Mouse (Mus musculus): Measurements from ENCODE around the gene Slc24a3. TPM values are rescaled to one million over a fixed set of nuclear protein-coding genes. Genes with fewer than 3 reads are reported as not detected.

Gene Slc24a3
- total RNA-seq (2022) = 100 to 1,000 TPM; 151 to 176 (median 168) TPM

DNA sequence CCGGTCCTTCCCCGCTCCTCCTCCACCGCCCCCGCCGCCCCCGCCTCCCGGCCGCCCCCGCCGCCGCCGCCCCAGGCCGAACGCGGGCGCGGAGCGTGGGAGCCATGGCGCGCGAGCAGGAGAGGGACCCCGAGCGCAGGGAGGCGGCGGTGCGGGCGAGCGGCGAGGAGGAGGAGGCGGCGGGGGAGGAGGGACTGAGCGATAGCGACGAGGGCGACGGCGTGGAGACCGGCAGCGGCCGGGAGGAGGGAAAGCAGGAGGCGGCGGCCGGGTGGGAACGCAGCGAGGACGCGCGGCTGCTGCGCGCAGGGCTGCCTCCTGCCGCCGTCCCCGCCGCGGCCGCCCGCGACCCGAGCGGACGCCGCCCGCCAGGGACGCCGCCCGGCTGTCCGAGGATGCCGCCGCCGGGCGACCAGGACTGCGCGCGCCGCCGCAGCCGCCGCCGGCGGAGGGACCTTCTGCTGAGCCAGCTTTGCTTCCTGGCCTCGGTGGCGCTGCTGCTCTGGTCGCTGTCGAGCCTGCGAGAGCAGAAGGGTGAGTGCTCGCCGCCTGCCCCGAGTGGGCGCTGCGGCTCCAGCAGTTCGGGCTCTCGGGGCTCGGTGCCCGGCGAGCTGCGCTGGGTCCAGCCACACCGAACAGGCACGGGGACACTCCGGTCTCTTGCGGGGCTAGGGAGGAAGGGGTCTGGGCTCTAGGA lies at the start of gene Slc24a3:
Gene Slc24a3, plus strand, starts transcription at position 91 of the 697 bp plus-strand sequence.
- peak; percentile 77 to 84 for DNase-seq (ENCODE audit: low spot score in 2 of 2)

DNA sequence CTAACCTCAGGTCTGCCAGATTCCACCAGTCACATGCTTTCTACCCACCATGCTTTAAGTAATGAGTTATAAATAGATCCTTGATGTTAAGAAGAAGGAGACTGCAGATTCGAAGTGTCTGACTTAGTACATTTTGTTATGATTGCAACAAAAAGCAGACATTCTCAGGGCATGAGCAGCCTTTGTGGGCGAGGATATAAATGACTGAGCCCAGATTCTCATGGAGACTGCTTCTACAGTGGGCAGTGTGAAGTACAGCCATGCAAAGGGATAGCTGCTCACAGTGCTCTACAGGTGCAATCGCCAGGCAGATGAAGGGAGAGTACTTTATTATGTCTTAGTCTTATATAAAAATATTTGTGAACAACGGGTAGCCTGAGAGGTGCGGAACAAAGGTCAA lies 49.8 kb upstream of the Slc24a3 start:
- no peak for DNase-seq (ENCODE audit: low spot score in 2 of 2)

DNA sequence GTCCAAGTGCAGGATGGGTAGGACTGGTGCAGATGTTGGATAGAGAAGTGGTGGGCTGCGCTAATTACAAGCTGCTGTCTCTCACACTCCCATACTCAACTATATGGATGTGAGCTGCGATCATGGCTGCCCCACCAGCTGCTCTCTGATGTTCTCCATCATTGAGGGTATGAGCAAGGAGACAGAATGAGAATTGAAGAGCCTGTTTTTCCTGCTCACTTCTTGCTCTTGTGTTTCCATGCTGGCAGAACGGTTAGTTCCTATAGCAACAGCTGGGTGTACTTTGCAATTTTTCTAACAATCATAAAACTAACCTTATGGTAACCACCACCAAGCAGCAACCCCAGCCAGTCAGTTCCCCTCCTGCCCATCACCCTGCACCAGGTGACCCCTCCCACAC lies 39.8 kb upstream of the Slc24a3 start:
- DNase-seq (ENCODE audit: low spot score in 2 of 2) = no peak

DNA sequence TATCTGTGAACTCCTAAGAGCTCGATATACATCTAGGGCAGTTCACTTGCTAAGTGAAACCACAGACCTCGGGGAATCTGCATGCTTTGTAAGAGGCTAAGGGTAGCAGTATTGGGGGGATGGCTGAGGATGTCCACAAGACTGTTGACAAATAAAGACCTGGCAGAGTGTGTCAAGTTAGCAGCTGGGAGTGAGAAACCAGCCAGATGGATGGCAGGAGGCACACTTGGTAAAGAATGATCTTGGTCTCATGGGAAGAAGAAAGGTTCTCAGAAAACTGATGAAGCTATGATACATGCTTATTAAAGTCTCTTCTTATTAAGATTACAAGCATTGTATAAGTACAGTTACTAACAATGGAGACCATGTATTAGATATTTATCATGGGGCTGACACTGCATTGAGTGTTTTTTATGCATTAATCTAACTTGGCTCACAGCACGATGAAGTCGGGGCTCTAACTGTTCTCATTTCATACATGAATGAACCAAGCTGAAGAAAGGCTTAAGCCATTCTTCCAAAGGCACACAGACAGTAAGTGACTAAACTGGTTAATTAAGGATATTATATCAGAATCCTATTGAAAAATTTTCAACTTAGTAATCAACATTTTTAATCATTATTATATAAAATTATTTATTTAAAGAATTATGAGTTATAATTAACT lies 30.8 kb upstream of the Slc24a3 start:
- no peak for DNase-seq (ENCODE audit: low spot score in 2 of 2)

DNA sequence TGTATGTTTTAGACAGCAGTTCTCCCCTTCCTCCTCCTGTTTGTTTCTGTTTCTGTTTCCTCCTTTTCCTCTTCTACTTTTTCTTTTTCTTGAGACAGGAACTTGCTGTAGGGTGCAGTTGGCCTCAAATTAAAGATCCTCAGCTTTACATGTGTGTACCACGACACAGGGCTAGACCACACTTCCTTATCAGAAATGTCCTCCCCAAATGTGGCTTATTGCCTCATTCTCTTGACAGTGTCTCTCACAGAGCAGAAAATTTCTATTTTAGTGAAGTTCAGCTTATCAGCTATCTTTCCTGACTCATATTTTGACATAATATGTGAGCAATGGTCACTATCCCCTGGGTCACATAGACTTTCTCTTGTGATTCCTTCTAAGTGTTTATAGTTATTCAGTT lies 17.1 kb upstream of the Slc24a3 start:
- no peak for DNase-seq (ENCODE audit: low spot score in 2 of 2)

DNA sequence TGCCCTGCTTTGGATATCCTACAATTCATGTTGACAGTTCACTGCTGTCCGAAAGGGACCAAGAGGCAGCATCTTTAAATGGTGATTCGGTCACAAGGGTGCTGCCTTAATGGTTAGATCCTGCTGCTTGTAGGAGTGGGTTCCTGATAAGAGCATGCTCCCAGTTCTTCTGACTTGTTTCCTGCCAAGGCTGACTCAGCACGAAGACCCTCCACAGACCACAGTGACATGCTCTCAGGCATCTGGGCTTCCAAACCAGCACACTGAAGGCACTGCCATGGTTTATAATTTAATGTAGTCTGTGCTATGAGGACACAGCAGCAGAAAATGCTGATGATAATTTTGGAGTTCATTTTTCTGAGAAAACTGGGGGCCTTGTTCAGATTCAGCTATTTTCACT lies 16.7 kb upstream of the Slc24a3 start:
- no peak for DNase-seq (ENCODE audit: low spot score in 2 of 2)

DNA sequence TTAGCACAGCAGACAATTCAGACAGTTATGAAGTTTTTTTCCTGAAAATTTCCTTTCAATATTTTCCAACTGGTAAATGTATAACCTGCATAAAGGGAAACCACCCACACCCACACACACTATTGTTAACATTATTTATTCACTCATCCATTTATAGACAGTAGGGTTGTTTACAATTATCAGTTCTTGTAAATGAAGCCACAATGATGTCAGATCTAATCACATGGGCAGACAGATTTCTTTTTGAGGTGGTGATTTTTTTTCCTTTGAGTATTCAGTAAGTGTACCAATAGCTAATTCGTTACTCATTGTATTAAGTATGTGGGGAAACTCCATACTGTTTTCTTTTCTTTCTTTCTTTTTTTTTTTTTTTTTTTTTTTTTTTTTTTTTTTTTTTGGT lies 15.3 kb upstream of the Slc24a3 start:
- no peak for DNase-seq (ENCODE audit: low spot score in 2 of 2)

DNA sequence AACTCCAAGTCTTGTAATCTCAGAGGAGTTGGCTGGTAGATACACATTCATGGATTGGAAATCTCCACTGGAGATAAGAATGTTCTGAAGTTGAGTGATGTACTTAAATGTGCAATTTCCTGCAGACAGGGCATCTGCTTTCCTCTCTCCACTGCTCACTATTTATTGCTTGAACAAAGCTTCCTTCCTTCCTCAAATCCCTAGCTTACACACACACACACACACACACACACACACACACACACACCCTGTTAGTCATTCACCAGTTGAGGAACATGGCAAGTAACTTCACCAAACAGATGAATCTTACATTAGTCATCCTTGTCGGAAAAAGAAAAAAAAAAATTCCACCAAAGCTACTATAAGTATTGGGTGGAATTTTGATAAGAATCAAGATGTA lies 8.6 kb upstream of the Slc24a3 start:
- DNase-seq (ENCODE audit: low spot score in 2 of 2) = no peak

DNA sequence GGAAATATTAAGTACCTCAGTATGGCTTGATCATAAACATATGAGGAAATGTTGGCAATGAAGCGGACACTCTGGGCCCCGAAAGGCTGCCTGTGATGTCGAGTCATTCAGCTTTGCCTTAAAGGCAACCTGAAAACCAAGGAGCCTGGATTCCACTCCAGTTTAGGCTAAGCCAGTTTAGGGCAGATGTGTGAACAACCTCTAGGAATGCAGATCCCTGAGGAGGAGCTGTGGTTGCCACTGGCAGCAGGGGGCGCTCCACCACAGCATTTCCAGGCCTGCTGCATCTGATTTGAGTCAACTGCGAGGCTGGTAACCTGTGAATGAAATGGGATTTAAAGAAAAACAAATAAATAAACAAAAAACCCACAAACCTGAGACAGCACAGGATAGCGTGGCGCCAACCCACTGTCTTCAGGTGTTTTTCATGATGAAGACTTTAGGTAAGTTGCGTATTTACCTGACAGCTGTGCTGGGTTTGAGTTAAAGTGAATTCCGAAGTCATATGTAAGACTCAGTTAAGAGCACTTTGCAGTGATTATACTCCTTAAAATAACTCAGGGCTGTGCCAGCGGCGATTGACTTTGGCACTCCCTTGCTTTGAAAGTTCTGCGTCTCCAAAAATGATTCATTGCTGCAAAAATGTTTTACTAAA lies 6.4 kb upstream of the Slc24a3 start:
- DNase-seq (ENCODE audit: low spot score in 2 of 2) = peak; percentile 68 to 85

DNA sequence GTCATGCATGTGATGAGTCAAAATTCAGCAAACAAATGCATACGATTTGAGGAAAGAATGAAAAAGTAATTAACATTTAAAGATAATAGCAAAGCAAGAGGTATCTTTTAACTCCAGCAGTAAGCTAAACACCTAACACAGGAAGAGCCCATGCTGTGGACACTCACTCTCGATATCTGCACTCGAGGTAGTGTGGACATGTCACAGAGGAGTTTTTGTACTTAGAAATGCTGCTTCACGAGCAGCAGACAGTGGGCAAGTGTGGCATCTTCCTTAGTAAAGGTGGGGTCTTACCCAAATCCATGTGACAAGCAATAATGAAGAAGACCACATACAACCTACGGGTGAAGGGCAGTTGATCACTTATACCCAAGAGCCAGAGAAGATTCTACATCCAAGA lies 3.5 kb upstream of the Slc24a3 start:
- no peak for DNase-seq (ENCODE audit: low spot score in 2 of 2)

DNA sequence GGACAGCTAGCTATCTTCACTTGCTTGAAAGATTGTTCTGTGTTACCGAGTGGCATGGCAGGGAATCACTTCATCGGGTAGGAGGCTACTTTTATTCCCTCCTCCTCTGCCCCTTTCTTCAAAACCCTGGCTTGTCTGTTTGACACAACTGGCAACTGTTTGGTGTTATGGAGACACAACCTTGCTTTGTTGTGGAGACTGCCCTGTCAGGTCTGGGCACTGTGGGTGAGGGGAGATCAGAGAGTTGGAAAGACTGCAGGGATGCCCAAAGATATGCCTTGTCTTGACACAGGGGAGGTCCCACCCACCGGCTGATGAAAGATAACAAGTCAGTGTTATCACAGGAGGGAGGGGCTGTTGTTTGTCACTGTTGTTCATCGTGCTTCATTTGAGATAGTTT lies 3.0 kb upstream of the Slc24a3 start:
- DNase-seq (ENCODE audit: low spot score in 2 of 2) = no peak

DNA sequence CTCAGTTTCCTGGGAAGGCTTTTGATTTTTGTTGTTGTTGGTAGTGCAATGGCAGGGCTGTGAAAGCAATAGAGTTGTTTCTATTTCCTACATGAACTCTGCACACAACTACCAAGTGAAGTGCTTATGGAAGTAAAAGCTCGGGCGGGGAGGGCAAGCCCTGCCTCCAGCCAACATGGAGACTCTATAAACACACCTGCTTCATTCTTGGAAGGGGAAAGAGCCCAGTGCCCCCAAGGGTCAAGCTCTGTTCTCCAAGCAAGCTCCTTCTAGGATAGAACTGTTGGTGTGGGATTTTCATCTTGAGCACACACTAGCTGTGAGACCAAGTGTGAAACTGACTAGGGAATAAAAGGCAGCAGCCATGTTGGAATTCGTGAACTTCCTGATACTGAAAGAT lies 2.5 kb upstream of the Slc24a3 start:
- no peak for DNase-seq (ENCODE audit: low spot score in 2 of 2)

DNA sequence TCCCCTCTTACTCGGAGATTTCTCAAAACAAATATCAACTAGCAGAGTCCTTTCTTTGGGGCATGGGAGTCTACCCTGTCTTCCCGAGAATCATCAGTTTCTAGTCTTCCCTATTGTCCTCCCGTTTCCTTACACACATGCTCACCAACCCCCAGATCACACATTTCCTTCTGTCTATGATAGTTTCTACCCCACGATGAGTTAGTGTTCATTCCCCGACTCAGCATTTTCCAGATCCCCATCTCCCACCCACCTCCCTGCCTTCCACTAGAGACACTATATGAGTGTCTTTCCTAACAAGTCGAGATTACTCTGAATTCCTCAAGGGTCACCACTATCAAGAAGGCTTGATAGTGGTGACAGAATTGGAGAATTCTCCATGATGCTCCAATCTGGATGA lies 1.7 kb upstream of the Slc24a3 start:
- no peak for DNase-seq (ENCODE audit: low spot score in 2 of 2)

DNA sequence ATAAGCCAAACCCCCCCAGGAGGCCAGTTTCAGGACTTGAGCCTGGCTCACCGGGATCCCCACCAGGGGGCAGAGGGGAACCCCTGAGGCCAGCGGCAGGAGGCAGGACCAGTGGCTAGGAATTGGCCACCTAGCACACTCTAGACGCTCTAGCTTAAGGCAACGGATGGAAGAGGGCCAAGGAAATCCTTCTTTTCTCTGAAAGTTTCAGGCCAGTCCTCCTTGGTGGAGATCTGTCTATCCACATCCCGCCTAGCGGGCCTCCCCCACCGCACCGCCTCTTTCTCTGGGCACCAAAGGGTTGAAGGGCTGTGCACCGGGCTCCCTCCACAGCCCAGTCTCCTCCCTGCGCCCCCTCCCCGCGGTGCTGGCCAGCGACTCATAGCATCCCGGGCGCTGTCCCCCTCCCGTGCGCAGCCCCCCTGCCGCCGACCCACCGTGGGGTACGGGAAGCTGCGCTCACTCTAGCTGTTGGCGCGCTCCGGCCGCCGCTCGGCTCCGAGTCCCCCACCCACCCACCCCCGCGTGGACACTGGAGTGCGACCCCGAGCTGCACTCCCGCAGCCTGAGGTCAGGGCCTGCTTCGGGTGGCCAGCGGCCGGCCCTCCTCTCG lies 397 bp upstream of the Slc24a3 start:
- peak; percentile 49 to 61 for DNase-seq (ENCODE audit: low spot score in 2 of 2)

DNA sequence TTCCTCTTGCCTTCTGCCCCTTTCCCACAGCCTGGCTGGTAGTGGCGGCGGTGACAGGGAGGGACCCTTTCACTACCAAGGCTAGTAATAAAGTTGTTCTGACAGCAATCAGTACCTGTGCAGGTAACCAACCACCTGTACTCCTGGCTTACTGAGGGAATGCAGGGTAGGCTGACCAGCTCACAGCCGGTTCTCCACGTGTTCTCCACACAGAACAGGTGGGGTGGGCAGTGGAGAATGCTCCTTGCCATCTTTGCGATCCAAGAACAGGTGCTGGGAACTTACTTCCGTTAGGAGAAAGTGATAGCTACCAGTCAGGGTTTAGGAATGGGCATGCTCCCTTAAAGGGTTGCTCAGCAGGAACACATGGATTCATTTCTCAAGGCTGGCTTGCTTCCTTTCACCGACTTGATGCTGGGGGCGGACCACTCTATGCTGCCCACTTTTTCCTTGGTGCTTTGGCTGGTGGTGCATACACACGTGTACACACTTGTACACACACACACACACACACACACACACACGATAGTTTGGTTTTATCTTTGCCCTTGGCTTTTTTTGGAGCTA lies 934 bp downstream of the Slc24a3 start:
- peak in 1 of 2 experiments; percentile 30 for DNase-seq (ENCODE audit: low spot score in 2 of 2)

DNA sequence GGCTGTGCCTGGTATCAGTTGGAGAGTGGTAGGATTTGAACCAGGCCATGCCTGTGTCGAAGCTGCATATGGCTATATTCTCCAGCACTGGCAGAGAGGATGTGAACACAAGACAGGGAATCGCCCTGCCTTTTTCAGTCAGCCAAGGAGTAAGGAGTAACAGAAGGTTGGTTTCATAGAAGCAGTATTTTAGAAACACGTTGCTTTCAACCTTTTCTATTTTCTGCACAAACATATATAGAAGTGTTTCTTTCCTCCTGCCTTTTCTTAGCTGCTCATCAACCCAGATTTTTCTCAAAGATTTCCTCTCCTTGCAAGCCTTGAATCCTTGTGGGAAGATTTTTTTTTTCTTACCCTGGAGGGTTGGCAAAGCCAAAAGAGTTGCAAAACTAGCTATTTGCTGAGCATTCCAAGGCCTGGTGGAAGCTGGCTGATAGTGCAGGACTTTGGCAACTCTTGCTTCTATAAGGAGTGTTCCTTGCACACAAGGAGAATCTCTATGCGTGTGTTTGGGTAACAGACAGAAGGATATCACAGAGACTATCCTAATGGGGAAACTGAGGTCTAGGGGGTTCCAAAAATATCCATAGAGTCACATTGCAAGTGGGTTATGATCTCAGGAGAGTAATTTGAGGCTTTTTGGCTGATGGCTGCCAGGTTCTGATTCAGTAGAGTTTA lies 5.6 kb downstream of the Slc24a3 start:
- no peak for DNase-seq (ENCODE audit: low spot score in 2 of 2)

DNA sequence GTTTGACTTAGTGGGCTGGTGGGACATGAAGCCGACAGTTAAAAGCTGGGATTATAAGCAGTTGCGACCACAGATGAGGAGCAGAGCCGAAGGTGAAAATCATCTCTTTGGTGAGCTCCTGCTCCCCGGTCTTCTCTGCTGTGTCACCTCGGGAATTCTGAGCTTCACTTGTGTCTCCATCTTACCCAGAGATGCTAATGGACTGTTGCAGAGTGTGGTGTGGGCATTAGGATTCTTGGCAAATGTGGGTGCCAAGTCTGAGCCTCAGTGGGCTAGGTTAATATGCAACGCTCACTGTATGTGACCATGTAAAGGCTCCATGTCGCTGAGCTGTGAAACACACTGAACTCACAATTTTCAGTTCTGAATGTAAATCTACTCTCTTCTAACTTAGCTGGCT lies 7.5 kb downstream of the Slc24a3 start:
- DNase-seq (ENCODE audit: low spot score in 2 of 2) = no peak

DNA sequence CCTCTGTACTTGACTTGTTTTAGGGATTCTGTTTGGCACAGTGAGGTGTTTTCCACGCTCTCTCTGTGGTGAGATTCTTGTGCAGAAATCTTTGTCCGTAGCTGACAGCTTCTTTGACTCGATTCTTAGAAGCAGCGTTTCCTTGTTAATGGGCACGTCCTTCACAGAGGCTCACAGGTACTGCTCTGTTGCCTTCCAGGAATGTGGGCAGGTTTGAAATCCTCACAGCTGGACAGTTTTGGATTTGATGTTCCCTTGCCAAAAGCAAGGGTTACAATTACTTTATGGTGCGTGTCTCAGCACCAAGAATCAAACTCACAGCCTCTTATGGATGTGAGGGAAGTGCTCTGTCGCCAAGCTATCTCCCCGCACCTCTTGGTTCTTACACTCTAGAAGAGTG lies 14.9 kb downstream of the Slc24a3 start:
- DNase-seq (ENCODE audit: low spot score in 2 of 2) = no peak

DNA sequence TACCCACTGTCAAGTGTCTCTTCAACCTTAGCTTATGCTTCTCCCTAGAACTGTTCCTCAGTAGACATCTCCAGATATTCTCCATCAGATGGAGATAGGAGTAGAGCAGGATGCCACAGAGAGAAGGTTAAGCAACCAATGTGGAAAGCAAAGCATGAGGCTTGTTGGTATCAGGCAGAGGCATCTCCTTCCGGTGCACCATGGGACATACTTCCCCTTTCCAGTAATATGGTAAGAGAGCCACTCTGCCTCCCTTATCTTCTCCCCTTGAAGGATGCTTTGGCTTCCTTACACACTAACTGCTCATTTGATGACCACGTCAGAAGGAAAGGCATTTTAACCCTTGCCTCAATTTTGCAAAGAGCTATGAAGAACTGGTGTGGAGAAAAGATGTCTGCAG lies 21.3 kb downstream of the Slc24a3 start:
- DNase-seq (ENCODE audit: low spot score in 2 of 2) = no peak

DNA sequence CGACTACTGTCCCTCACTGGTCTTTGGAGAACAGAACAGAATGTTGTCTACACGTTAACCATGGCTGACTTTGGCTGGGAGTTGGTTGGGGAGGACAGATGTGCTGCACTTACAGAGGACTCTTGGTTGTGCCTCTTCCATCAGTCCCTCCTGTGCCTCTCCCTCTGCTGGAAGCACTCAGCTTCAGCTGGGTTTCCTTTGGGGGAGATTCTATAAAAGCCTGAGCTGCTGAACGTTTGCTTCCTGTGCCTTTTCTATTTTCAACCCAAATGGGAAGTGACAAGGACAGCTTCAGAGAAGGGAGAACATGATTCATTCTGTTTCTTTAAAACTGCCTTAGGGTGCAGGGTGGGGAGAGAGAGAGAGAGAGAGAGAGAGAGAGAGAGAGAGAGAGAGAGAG lies 28.5 kb downstream of the Slc24a3 start:
- DNase-seq (ENCODE audit: low spot score in 2 of 2) = no peak

DNA sequence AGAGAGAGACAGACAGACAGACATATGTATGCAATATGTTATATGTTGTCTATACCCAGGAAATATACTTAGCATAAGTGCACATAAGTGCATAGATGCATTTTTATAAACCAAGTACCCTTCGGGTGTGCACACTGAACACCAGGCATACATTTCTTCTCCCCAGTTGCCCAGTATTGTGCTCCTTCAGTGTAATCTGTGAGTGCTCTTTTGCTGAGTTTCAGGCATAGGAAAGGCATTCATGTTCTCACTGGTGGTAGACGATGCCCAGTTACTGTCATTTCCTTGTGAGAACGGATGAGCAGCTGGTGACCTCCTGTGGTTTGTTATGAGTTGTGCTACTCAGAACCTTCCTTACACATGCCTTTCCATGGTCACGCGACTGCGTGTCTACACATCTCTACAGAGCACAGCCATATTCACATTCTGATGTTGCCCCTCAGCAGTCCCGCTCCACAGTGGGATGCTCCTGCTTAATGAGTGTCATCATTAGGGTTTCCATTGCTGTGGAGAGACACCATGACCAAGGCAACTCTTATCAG lies 29.0 kb downstream of the Slc24a3 start:
- no peak for DNase-seq (ENCODE audit: low spot score in 2 of 2)
